Mouse (Mus musculus) embryonic facial prominence, embryonic 12.5 days (tissue): ENCODE data around the gene Asic2. TPM values are rescaled to one million over a fixed set of nuclear protein-coding genes. Genes with fewer than 3 reads are reported as not detected.
A peak's percentile ranks its signal among the peaks of the same experiment; 100 is the strongest.

ENCODE experiments used
- ATAC-seq: fragments of 200-750 bp; cut with Nextera tagmentation; 2 replicates; pipeline ENCODE4 v1.8.0; 2017; ENCODE audit not compliant: insufficient number of reproducible peaks, insufficient read depth, low FRiP score, low TSS enrichment
- H3K27ac ChIP-seq: fragments of 300-500 bp; sonication (generic); 2 replicates; pipeline ENCODE4 v1.5.1; 2016; ENCODE audit warnings: mild to moderate bottlenecking
- H3K27me3 ChIP-seq: fragments of 300-500 bp; sonication (generic); 2 replicates; pipeline ENCODE4 v1.6.1; 2016; ENCODE audit warnings: mild to moderate bottlenecking, moderate library complexity
- H3K36me3 ChIP-seq: fragments of 300-500 bp; sonication (generic); 2 replicates; pipeline ENCODE4 v1.6.1; 2016; ENCODE audit warnings: mild to moderate bottlenecking
- H3K4me1 ChIP-seq: fragments of 300-500 bp; sonication (generic); 2 replicates; pipeline ENCODE4 v1.6.1; 2016
- H3K4me2 ChIP-seq: fragments of 300-500 bp; sonication (generic); replicated peaks from 2 replicates; pipeline ENCODE4 v1.6.1; 2016; ENCODE audit warnings: mild to moderate bottlenecking, moderate library complexity
- H3K4me3 ChIP-seq: fragments of 300-500 bp; sonication (generic); 2 replicates; pipeline ENCODE4 v1.5.1; 2016; ENCODE audit warnings: mild to moderate bottlenecking
- H3K9ac ChIP-seq: fragments of 300-500 bp; sonication (generic); 2 replicates; pipeline ENCODE4 v1.6.1; 2016; ENCODE audit warnings: mild to moderate bottlenecking, moderate library complexity
- H3K9me3 ChIP-seq: fragments of 300-500 bp; sonication (generic); 2 replicates; pipeline ENCODE4 v1.6.1; 2016; ENCODE audit warnings: mild to moderate bottlenecking, moderate library complexity
- WGBS: fragments of 180-500 bp; shearing (Covaris S2); methylation state at CpG from one replicate; pipeline ENCODE4 v1.1.7; 2016; 5-methylcytosine and 5-hydroxymethylcytosine counted together
- polyA plus RNA-seq: library from polyadenylated mRNA; unstranded; fragments of >200 nt; fragmentation: Nextera tagmentation; extraction: Ambion mirVana; gene quantifications from 2 replicates; pipeline ENCODE4 v1.2.1, GENCODE M21; 2016

The Asic2 gene
- polyA plus RNA-seq, 1 experiment from 2014 or later: 1.3 TPM

- H3K27me3 ChIP-seq: no peaks in the 10 kb centered on the region
- H3K9ac ChIP-seq: no peak overlapping the region
- H3K36me3 ChIP-seq: no peaks in the 10 kb centered on the region
- no peak overlapping the region for H3K4me3 ChIP-seq
- WGBS: 53% methylated on average over 4 of the region's 4 CpGs
- no peaks in the 10 kb centered on the region for H3K9me3 ChIP-seq
- H3K4me1 ChIP-seq: no peaks in the 10 kb centered on the region
- no peak overlapping the region for H3K4me2 ChIP-seq
- no peak overlapping the region for H3K27ac ChIP-seq
- no peak for ATAC-seq
Observed at GRCm38 (mm10) chr11:81625199-81625598, 343.1 kb downstream of the Asic2 start.

DNA sequence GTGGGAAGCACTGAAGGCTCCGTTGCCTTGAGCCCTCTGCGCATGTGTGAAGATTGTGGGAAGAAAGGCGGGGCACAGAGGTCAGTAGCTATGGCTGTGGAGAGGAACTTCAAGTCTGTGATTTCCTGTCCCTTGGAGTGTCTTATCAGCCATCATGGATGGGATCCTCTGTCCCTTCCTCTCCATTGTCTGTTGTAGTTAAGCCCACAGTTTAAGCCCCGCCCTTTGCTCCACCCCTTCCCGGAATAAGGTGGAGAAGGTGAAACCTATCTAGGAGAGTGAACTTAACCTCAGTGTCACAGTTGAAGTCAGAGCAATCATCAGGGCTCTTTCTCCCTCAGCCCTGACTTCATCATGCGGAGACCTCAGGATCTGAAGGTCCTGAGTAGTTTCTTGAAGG, 347.7 kb downstream of the Asic2 start:
- Histone ChIP-seq H3K9me3 (no peaks in the 10 kb centered on the region), H3K27me3 (no peaks in the 10 kb centered on the region), H3K4me3 (no peak overlapping the region), H3K9ac (no peak overlapping the region), H3K4me1 (no peaks in the 10 kb centered on the region), H3K36me3 (no peaks in the 10 kb centered on the region), H3K4me2 (no peak overlapping the region), H3K27ac (no peak overlapping the region)
- ATAC-seq: no peak
- 69% methylated on average over 6 of the region's 6 CpGs for WGBS

- ATAC-seq: no peak
- H3K9ac ChIP-seq: no peak overlapping the region
- H3K4me2 ChIP-seq: no peak overlapping the region
- no peaks in the 10 kb centered on the region for H3K36me3 ChIP-seq
- H3K27me3 ChIP-seq: 0 out of 2 replicates have a peak, but pooled peaks cover 8% of the 10 kb centered on the region
- H3K4me1 ChIP-seq: peaks cover 7% of the 10 kb centered on the region
- 82% methylated on average over 8 of the region's 8 CpGs for WGBS
- H3K9me3 ChIP-seq: no peaks in the 10 kb centered on the region
- no peak overlapping the region for H3K4me3 ChIP-seq
- H3K27ac ChIP-seq: no peak overlapping the region
Observed at GRCm38 (mm10) chr11:81616437-81616836, 351.8 kb downstream of the Asic2 start.

DNA sequence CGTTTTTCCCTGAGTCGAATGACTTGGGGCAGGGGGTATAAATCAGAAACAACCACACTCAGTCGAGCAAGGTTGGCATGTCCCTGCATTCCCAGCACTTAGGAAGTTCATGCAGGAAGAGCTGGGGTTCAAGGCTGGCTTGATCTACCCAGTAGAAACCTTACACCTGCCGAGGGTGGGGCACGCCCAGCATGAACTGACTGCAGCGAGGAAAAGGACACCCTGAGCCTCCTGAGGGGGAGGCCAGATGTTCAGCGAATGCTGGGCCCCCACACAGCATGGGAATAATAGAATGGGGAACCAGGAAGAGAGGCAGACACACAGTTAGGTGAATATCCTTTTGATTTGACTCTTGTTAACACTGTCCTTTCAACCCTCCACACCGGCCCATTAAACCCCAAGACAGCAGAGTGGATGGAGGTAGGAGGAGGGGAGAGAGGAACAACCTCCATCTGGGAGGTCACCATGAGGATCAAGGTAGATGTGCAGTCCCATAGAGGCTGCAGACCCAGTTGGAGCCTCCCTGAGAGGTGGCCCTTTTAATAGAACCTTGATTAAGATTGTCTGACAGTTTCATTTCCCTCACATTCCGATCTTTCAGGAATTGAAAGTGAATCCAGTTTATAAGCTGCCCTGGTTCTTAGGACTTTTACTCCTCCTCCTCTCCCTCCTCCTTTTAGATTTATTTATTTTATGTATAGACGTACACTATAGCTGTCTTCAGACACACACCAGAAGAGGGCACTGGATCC, 354.2 kb downstream of the Asic2 start:
- no peaks in the 10 kb centered on the region for H3K36me3 ChIP-seq
- 0 out of 2 replicates have a peak, but pooled peaks cover 19% of the 10 kb centered on the region for H3K27me3 ChIP-seq
- ATAC-seq: no peak
- H3K4me1 ChIP-seq: peaks cover 7% of the 10 kb centered on the region
- H3K4me3 ChIP-seq: no peak overlapping the region
- H3K27ac ChIP-seq: no peak overlapping the region
- H3K9me3 ChIP-seq: no peaks in the 10 kb centered on the region
- H3K4me2 ChIP-seq: peak overlapping the region; percentile 50
- WGBS: 31% methylated on average over 10 of the region's 10 CpGs
- H3K9ac ChIP-seq: no peak overlapping the region

- Histone ChIP-seq H3K9ac (no peak overlapping the region), H3K27ac (no peak overlapping the region), H3K36me3 (no peaks in the 10 kb centered on the region)
Observed at GRCm38 (mm10) chr11:81612798-81613540, 355.3 kb downstream of the Asic2 start.

GRCm38 (mm10) chr11:81611948-81612797, 356.1 kb downstream of the Asic2 start:
- H3K27me3 ChIP-seq: 0 out of 2 replicates have a peak, but pooled peaks cover 19% of the 10 kb centered on the region
- no peaks in the 10 kb centered on the region for H3K9me3 ChIP-seq
- peaks cover 7% of the 10 kb centered on the region for H3K4me1 ChIP-seq
- no peak overlapping the region for H3K9ac ChIP-seq
- H3K4me2 ChIP-seq: peak overlapping the region; percentile 50
- no peak overlapping the region for H3K27ac ChIP-seq
- peak; percentile 75; the same call in 1 of the 2 replicates for ATAC-seq
- no peaks in the 10 kb centered on the region for H3K36me3 ChIP-seq
- H3K4me3 ChIP-seq: peak overlapping the region; percentile 29
- WGBS: 7% methylated on average over 20 of the region's 20 CpGs

More at GRCm38 (mm10) chr11:81612798-81613540, 355.3 kb downstream of the Asic2 start:
- H3K4me2 ChIP-seq: peak overlapping the region; percentile 50
- no peaks in the 10 kb centered on the region for H3K9me3 ChIP-seq
- 2% methylated on average over 17 of the region's 17 CpGs for whole genome bisulfite sequencing
- H3K4me1 ChIP-seq: peaks cover 7% of the 10 kb centered on the region
- peak overlapping the region; percentile 29 for H3K4me3 ChIP-seq
- no peak; the same call in 1 of the 2 replicates for ATAC-seq
- 0 out of 2 replicates have a peak, but pooled peaks cover 19% of the 10 kb centered on the region for H3K27me3 ChIP-seq

DNA sequence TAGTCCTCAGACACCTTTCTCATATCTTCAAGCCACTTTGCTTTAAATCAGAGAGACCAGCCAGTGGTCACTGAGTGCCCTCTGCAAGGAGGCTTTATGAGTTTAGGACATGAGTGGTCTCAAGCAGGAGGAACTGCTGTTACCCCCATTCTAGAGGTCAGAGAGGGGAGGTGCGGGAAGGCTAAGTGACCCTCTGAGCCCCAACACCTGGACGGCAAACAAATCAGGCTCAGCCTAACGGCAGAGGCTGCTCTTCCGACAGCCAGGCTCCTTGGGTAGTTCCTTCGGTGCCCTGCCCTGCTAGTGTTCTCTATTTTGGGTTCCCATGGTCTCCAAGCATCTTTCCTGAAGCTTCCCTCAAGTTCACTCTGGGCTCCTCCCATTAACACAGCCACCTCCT, 357.8 kb downstream of the Asic2 start:
- no peaks in the 10 kb centered on the region for H3K9me3 ChIP-seq
- H3K4me2 ChIP-seq: no peak overlapping the region
- no peaks in the 10 kb centered on the region for H3K36me3 ChIP-seq
- ATAC-seq: no peak
- H3K9ac ChIP-seq: no peak overlapping the region
- peaks cover 7% of the 10 kb centered on the region for H3K4me1 ChIP-seq
- 0 out of 2 replicates have a peak, but pooled peaks cover 19% of the 10 kb centered on the region for H3K27me3 ChIP-seq
- H3K27ac ChIP-seq: no peak overlapping the region
- no peak overlapping the region for H3K4me3 ChIP-seq
- 79% methylated on average over 5 of the region's 5 CpGs for WGBS

- no peaks in the 10 kb centered on the region for H3K4me1 ChIP-seq
- no peak overlapping the region for H3K9ac ChIP-seq
- H3K27ac ChIP-seq: no peak overlapping the region
- no peaks in the 10 kb centered on the region for H3K36me3 ChIP-seq
- H3K27me3 ChIP-seq: no peaks in the 10 kb centered on the region
- H3K9me3 ChIP-seq: no peaks in the 10 kb centered on the region
- H3K4me3 ChIP-seq: no peak overlapping the region
- whole genome bisulfite sequencing: 80% methylated on average over 4 of the region's 4 CpGs
- no peak overlapping the region for H3K4me2 ChIP-seq
- ATAC-seq: no peak
Observed at GRCm38 (mm10) chr11:81602971-81603370, 365.3 kb downstream of the Asic2 start.

GRCm38 (mm10) chr11:81601736-81602135, 366.5 kb downstream of the Asic2 start:
- Histone ChIP-seq H3K9me3 (no peaks in the 10 kb centered on the region), H3K4me2 (no peak overlapping the region), H3K4me3 (no peak overlapping the region), H3K27me3 (no peaks in the 10 kb centered on the region), H3K36me3 (no peaks in the 10 kb centered on the region), H3K9ac (no peak overlapping the region), H3K4me1 (no peaks in the 10 kb centered on the region), H3K27ac (no peak overlapping the region)
- 93% methylated on average over 5 of the region's 5 CpGs for WGBS
- ATAC-seq: no peak

DNA sequence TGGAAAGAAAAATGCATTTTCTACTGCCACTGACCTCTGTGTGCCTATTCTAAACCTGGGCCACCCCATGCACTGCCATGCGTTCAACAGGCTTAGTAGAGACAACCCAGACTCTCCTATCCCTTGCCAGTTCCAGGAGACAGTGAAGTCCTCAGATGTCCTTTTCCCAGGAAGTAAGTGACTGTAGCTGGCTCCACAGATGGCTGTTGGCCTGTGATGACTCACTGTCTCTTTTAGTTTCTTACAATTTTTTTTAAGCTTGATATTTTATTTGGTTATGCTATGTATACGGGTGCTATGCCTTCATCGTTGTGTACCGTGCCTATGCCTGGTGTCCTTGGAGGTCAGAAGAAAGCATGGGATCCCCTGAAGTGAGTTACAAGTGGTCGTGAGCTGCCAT, 370.7 kb downstream of the Asic2 start:
- H3K4me3 ChIP-seq: no peak overlapping the region
- 91% methylated on average over 5 of the region's 5 CpGs for WGBS
- H3K9me3 ChIP-seq: no peaks in the 10 kb centered on the region
- no peak overlapping the region for H3K27ac ChIP-seq
- no peak overlapping the region for H3K4me2 ChIP-seq
- no peak overlapping the region for H3K9ac ChIP-seq
- 0 out of 2 replicates have a peak, but pooled peaks cover under 1% of the 10 kb centered on the region for H3K4me1 ChIP-seq
- no peak for ATAC-seq
- no peaks in the 10 kb centered on the region for H3K27me3 ChIP-seq
- H3K36me3 ChIP-seq: no peaks in the 10 kb centered on the region

GRCm38 (mm10) chr11:81595235-81595634, 373.0 kb downstream of the Asic2 start:
- no peaks in the 10 kb centered on the region; the same call in 1 of the 2 replicates for H3K27me3 ChIP-seq
- no peak overlapping the region for H3K9ac ChIP-seq
- no peak overlapping the region for H3K27ac ChIP-seq
- 0 out of 2 replicates have a peak, but pooled peaks cover 2% of the 10 kb centered on the region for H3K4me1 ChIP-seq
- 79% methylated on average over 2 of the region's 2 CpGs for WGBS
- H3K4me3 ChIP-seq: no peak overlapping the region
- H3K36me3 ChIP-seq: no peaks in the 10 kb centered on the region
- ATAC-seq: no peak
- no peak overlapping the region for H3K4me2 ChIP-seq
- H3K9me3 ChIP-seq: no peaks in the 10 kb centered on the region
